Mouse (Mus musculus) lung, postnatal 10 days (tissue): Measurements from ENCODE around the gene Gm10837.

ENCODE experiments used
- DNase-seq: peaks from one replicate; pipeline ENCODE4 v3.0.0; 2021

Gm10837 gene

DNA sequence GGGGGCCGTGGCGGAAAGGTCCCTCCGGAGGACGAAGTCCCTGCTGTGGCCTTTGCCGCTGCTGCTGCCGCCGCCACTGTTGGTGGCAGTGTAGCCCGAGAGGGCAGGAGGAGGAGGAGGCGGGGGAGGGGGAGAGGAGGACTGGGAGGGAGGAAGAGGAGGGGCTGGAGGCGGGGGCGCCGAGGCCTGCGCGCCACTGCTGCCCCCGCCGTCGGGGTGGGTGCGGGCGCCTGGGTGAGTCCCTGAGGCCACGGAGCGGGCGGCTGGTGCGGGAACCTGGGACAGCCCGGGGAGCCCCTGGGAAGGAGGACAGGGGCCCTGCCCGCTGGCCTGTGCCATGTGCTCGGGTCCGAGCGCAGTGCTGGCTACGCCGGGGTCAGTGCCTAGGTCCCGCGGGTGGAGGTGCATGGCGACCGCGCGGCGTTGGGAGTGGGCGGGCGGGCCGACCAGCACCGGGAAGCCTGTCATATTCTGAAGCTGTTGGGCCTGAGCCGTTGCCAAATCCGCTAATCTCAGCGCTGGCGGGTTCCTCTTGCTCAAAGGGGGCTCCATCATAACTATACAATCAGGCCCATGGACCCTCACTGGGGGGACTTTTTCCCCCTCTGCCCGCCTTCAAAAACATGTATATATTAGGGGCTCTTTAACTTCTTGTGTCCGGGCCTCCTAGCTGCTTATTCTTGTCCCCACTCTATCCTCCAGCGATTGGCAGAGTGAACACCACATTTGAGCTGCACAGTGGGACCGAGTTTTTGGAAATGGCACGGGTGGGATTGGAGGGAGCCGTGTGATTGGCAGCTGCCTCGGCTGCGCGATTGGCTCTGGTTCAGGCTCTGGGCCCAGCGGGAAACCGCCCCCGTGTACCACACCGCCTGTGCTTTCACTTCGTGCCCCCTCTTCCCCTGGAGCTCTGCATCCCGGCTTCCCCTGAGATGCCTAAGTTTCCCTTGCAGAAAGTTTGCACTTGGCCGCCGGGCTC is 25.3 kb upstream of the Gm10837 start, which contains the start of gene Zic5:
Gene Zic5 (minus strand): TSS at position 915 of the 979 bp plus-strand sequence.
- no peak for DNase-seq

DNA sequence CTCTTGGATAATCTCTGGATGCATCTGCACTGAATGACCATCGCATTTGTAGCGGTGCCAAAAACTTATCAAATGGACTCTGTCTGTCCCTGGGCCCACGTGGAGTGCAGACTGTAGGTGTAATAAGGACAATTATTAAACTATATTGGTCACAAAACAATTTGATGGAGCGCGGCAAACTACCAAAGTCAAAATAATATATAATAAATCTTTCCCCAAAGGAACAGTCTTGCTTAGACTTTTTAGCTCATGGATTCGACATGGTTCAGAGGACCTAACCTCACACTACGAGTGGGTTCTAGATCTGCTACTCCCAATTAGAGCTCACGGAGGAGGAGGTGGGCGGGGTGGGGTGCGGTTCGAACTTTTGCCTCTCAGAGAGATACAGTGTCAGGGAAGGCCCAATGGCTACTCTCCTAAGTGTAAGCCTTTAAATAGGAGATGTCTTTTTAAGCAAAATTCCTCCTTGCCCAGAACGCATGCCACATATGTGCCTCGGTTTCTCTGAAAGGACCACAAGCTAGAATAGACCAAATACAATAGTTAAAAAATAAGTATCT is 24.4 kb upstream of the Gm10837 start:
- no peak for DNase-seq

DNA sequence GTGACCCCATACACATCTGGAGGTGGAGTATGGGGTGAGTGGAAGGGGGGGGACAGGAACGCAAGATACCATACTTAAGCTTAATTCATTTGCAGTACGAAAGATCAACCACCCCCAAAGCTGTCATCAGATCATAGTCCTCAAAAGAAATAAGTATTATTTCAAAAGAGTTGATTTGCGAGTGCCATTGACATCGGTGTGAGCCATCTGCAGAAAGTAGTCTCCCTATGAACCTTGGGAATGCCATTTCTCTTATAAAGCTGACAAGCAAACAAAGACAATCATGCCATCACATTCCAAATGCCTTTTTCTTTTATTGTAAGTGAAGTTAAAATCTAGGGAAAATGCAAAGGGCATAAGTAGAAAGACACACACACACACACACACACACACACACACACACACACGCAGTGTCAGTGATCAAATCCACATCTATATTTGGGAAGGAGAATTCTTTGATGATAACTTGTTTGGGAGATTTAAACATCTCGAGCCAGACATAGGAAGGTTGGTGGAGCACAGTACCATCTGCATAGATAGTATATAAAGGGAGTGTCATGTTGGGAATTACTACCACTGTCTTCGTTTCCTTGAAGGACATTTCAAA is 23.5 kb upstream of the Gm10837 start:
- no peak for DNase-seq

DNA sequence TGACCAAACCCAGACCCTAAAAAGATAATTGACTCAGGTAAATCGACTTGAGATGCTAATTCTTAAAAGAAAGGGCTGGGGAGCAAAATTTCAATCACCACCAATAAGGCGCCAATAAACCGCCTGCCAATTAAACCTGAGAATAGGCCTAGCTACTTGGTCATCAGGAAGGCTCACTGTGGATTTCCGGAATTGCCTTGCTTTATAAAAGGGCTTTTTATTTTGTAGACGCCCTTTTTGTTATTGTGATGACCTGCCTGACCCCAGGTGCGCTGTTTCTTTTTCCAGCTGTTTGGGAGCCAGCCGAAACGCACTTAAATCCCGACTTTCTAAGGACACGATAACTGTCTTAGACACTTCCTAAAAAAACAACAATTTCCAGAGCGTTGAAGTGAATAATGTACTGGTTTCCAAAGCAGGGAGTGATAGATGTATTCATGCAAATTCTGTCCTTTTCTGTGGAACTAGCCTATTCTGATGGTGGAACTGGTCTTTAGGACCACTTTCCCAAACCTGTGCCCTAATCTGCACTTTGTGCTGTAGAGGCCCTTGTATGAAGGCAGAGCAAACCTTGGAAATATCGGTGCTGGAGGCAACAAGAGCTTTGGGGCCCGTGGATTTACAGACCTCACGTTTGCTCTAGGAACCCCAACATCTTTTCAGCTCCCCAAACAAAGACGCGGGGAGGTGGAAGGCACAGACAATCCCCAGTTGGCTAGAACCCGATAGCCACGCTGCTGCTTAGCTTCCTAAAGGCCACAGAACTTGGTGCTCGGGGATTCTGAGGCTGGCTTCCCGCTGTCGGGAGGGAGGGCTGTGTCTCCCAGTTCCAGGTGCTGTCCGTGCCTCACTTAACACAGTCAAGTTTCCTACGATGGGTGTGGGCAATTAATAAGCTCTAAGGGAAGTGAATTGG is 22.2 kb upstream of the Gm10837 start:
- DNase-seq = no peak

DNA sequence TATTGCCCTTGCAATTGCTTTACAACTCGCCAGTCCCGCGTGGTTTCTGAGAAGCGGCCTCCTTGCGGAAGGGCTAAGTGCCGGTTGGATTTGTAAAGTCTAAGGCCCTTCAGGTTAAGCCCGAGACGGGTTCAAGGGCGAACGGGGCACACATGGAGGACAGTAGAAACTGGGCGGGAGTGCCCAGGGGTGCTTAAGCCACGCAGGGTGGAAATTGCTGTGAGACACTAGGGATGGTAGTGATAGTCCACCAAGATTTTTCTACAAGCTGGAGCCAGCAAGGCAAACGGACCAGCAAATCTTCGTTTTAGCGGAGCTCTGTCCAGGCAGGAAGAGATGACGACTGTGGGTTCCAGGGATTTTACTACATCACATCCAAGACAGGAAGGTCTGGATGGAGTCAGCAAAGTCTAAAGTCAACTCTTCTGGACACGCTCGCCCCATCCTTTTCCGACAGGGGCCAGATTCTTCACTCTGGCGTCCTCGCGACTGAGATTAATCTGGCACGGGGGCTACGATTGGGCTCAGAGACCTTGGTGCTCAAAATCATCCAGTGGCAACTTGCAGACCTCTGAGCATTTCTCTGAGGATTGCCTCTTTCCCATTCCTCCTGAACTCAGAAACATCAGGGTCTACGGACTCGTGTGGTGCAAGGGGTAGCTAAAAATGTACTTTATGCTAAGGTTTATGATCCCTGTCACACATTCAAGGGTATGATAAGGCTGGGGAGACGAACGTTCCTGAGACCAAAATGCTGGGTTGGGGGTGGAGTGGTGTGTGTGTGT is 21.2 kb upstream of the Gm10837 start:
- DNase-seq = no peak

DNA sequence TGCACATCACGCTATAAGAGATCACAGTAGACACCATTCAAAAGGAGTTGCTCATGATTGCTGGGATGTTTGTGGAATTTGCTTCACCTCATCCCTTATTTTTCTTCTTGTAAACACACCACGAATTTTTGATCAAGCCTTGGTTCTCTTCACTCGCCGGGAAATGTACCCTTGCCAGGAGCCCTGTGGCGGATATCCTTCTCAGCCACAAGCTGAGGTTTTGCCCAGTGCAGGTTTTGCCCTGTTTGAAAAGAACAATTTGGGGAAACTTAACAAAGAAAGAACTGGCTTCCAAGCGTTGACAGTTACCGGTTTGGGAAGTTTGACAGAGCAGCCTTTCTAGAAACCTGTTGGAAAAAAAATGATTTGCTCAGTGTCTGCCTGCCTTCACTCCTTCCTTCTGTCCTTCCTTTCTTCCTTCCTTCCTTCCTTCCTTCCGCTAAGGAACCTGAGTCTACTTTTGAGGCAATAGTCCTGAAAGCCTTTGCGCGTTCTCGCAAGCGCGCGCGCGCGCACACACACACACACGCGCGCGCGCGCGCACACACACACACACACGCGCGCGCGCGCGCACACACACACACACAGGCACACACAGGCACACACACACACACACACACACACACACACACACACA is 18.8 kb upstream of the Gm10837 start:
- no peak for DNase-seq

DNA sequence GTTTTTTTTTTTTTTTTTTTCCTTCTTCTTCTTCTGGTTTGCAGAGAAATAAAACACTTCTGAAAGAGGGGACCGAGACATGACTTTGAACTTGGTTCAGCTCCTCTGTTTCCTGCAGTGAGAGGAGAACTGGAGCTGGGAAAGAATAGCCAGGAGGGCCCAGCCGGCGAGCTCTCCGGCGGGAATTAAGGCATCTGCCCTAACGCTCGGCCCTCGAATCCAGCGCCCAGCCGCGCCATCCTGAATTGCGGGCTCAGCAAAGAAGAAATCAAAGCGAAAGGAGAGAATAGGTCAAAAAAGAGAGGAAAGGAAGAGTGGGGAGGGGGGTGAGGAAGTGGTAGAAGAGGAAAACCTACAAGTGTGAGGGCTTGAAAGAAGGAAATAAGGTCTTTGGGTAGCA is 18.2 kb upstream of the Gm10837 start:
- no peak for DNase-seq

DNA sequence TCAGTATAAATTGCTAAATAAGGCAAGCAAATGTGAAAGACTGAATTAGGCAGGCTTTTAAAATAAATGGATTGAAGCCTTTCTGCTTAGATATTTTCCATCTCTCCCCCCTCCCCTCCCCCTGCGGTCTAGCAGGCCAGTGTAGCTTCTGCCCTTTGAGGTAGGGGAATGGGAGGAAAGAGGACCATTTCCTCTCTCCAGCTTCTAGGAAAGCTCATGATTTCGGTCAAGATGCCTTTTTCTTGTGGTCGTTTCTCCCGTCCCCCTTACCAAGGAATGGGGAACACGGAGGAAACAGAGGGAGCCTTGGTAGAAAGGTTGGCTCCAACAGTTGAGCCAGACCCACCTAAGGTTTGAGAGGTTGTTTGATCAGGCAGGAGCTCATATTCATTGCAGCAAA is 17.7 kb upstream of the Gm10837 start:
- DNase-seq = no peak

DNA sequence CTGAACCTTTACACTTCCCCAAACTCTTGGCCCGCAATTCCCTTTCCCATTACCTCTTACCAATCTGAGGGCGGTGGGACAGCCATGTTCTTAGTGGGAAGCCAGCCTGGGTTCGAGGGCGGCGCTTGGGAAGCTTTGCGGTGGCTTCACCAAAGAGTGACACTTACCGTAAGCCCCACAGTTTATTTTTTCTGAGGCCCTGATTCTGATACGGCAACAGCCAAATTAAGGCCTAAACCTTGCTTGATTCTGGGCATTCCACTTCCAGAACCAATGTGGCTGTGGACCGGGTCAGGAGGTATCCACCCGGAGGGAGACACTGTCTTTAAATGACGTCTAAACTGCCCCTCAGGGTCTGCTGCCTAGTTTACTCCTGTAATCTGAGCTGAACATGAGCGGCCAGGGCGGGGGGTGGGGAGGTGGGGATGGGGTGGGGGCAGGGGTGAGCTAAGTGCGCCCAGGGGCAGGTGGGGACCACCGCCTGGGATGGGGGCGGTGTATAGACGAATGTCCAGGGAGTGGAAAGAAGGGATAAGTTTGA is 17.1 kb upstream of the Gm10837 start:
- no peak for DNase-seq

DNA sequence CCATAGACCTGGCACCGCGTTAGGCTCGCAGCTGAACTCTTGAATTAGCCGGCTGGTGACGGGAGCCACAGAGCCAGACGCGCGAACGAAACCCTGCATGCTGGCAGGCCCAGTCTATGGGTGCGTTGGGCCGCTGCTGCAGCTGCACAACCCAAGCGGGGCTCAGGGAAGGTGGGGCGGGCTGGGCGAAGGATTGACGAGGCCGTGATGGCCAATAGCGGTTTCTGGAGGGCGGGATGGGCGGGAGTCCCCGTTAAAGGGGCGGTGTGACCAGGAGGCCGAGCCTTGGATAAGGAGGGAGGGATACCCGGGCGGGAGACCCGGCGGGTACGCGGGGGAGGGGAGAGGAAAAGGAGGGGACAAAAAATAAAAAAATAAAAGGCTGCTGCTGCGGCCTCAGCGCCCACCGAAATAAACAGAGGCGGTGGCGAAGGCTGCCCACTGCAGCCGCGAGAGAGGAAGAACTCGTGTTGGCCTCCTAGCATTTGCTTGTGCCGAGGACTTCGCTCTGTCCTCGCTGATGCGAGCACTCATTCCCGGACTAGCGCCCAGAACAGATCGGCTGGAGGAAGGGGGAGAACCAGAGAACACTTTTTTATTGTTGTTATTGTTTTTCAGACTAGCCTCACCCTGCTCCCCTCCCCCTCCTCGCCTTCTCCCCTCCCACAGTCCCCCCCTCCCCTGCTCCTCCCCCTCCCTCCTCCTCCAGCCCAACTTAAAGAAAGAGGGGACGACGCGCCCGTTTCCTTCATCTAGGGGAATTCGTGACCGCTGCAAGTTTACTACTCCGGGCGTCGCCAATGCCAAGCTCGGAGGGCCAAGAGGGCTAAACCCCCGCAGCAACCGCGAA is 16.1 kb upstream of the Gm10837 start:
- no peak for DNase-seq

DNA sequence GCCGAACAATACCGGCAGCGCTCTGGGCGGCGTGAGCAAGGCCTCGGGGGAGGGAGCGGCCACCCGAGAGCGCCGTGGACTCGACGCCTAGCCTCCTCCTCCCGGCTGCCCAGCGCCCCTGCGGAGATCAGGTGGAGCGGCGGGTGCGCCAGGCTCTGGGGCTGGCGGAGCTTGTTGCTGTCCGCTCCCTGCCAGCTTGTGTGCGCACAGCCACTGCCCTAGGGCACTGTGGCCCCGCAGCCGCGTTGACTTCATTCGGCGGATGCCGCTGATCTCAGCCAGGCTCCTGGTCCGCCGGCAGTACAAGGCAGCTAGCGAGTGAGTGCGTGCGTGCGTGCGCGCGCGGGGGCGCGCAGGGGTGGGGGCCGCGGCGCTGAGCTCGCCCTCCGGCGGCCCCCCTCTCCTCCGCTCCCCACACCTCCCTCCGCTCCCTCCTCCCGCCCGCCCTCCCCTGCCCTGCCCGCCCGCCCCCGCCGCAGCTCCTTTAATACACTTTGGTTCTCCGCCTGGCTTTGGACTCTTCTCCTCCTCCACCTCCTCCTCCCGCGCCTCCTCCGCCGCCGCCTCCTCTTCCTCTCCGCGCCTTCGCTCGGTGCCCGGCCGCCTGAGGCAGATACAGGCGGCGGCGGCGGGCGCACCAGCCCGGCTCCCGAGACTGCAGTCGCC is 15.4 kb upstream of the Gm10837 start, which contains the start of gene Zic2:
Gene Zic2 (plus strand): TSS at position 545 of the 666 bp plus-strand sequence.
- DNase-seq = no peak

DNA sequence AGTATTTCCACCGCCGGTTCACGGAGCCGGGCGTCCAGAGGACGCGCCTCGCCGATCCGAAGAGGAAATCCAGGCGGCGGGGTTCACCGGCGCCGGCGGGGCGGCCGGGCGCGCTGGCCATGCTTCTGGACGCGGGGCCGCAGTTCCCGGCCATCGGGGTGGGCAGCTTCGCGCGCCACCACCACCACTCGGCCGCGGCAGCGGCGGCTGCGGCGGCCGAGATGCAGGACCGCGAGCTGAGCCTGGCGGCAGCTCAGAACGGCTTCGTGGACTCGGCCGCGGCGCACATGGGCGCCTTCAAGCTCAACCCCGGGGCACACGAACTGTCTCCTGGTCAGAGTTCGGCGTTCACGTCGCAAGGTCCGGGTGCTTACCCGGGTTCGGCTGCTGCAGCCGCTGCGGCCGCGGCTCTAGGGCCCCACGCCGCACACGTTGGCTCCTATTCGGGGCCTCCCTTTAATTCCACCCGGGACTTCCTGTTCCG is 14.8 kb upstream of the Gm10837 start:
- no peak for DNase-seq

DNA sequence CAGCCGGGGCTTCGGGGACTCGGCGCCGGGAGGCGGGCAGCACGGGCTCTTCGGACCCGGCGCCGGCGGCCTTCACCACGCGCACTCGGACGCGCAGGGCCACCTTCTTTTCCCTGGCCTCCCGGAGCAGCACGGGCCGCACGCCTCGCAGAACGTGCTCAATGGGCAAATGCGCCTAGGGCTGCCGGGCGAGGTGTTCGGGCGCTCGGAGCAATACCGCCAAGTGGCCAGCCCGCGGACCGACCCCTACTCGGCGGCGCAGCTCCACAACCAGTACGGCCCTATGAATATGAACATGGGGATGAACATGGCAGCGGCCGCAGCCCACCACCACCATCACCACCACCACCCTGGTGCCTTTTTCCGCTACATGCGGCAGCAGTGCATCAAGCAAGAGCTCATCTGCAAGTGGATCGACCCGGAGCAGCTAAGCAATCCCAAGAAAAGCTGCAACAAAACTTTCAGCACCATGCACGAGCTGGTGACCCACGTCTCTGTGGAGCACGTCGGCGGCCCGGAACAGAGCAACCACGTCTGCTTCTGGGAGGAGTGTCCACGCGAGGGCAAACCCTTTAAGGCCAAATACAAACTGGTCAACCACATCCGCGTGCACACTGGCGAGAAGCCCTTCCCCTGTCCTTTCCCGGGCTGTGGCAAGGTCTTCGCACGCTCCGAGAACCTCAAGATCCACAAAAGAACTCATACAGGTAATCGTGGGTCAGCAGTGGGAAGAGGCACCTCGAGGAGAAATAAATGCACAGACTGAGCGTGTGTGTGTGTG is 14.2 kb upstream of the Gm10837 start:
- DNase-seq = no peak

DNA sequence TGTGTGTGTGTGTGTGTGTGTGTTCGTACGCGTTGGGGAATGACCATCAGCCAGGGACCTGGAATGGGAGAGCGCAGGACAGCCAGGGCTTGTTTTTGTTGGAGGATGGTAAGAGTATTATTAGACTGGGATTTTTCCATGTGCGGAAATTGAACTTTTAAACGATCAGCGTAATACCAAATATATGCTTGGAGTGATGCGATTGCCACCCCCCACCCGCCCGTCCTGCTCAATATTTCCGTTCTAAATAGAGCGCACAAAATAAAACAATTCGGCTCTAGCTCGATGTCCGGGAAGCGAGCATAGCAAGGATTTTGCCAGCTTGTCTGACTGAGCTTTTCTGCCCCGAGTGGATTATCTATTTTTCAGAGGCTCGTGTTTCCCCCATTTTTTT is 13.6 kb upstream of the Gm10837 start:
- no peak for DNase-seq

DNA sequence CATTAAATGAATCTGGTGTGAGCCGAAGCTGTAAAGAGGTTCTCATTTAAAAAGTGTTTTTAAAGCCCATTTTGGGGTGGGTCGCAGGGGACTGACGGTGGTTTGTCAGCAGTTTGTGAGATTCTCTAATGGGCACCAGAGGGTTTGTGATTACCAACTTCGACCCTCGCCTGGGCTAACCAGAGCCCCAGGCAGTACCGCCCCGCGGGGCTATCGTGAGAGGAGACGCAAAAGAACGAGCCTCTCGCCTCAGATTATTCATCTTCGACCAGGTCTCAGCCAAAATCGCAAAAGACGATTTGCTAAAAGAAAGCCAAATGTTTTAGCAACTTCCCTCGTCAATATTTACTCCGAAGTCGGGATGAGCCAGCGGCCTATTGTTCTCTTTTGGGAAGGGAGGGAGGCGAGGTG is 13.1 kb upstream of the Gm10837 start:
- DNase-seq = no peak

DNA sequence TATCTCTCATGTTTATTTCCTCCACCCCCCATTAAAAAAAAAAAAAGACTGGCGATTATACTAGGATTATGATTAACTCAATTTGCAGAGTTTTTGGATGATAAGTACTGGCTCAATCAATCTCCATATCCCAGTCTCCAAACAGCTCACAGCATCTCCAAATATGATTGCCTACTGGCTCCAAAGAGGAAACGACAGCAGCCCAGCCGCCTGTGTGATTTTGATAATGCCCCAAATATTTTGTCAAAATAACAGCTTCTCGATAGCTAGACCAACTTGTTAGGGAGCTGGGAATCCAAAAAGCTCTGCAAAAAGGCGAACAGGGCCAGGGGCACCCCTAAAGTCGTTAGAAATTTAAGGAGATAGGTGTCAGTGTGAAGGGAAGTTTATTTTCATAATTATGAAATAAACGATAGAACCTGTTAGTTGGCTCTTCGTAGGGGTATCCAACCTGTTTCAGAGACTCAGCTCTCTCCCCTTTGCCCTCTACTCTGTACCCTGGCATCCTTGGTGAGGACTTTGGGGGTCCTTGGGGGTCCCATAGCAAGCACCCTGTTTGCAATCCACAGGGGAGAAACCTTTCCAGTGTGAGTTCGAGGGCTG is 12.3 kb upstream of the Gm10837 start:
- DNase-seq = no peak

DNA sequence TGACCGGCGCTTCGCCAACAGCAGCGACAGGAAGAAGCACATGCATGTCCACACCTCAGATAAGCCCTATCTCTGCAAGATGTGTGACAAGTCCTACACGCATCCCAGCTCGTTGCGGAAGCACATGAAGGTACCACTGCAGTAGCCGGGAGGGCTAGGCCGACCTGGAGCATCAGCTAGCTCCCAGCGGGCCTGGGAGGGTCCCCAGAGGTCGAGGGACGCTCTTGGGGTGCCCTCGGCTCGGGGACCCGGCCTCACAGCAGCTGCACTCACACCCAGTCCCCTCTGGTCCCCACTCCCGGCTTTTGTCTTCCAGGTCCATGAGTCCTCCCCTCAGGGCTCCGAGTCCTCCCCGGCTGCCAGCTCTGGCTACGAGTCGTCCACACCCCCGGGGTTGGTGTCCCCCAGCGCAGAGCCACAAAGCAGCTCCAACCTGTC is 11.8 kb upstream of the Gm10837 start:
- no peak for DNase-seq
